Mouse (Mus musculus) left cerebral cortex, postnatal 25 days (tissue): ENCODE measurements around the gene Bbx. TPM values are rescaled to one million over a fixed set of nuclear protein-coding genes. Genes with fewer than 3 reads are reported as not detected.

Experiments
- DNase-seq, 2 experiments: peaks; one replicate each; pipeline ENCODE4 v3.0.0; 2022; ENCODE audit warnings: low spot score in 2 of 2, mixed read lengths in 1 of 2
- intact Hi-C: fragments of 180-260 bp; cut with DNase I; formaldehyde crosslinking; loops from one replicate; pipeline ENCODE4 v1.15.1; 2025
- total RNA-seq, 2 experiments: library from RNA; stranded (reverse); gene quantifications; 2 replicates each; pipeline ENCODE4 v1.2.3; 2021

The Bbx gene
- total RNA-seq, 2 experiments from 2014 or later, result 17.1 to 20.0 TPM

DNA sequence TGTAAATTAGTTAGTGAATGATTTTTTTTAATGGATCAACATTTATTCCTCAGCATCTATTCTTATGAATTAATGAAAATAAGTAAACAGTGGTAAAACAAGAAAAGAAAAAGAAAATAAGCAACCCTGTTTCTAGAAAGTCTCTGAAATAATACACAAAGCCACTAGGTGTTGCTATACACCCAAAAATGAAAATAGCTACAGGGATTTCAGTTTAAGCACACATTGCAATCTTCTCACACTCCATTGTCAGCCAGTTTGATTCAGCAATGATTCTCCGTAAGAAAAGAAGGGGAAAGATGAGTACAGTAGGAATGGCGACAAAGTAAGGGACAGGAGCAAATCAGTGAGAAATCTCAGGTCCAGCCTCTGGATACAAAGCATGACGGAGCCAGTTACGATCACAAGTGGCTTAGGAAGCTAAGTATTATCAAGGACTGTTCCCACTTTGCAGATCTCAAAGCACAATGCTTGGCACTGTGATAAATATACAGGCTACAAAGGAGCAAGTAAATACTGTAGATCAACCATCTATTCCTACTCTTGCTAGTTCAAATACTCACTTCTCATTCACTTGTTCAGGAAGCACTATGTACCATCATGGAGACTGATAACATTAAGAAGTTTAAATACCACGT, 177.5 kb downstream of the Bbx start:
- intact Hi-C loops, result loop anchor here (2.0 to 10.0 kb wide), 4 partner anchors 38 to 482 kb away; no protein-coding TSS in a partner anchor
- peak; percentile 6 to 37 for DNase-seq

DNA sequence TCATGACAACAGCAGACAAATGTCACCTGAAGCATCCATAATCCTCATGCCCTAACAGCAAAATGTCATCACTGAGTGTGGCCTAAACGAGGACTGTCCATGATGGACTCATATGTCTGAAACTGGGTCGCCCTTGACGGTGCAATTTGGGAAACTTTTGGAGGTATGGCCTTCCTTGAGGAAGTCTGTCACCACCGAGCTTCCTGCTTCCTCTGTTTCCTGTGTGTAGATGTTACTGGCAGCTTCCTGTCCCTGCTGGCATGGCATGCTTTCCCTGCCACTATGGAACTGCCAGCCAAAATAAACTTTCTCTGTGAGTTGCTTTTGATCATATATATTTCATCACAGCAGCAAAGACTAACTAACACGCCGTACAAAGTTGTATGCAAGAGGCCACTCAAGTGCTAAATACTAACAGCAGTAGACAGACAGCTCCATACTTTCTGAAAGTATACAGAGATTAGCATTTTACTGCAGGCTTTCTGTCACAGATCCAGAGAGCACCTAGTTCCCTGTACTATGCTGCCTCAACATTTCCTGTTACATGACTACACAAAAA, 180.7 kb downstream of the Bbx start:
- DNase-seq, result no peak
- intact Hi-C loops, result loop anchor here (10.0 kb wide), 1 partner anchor 273 kb away; no protein-coding TSS in a partner anchor

DNA sequence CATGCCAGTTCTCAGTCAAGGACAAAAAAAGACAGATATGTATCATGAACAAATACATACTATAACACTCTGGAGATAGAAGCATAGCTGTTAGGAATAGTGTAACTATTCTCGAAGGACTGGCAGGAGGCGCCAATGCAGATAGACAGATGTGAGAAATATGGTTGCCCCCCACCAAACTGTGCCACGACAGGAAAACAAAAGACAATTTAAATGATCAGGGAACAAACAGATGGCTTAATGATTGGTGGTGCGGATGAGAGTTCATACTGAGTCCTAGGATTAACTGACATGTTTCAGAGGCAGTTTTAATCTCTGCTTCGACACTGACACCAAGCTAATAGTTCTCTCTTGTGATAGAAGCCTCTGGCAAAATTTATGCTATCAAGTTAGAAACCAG, 181.7 kb downstream of the Bbx start:
- DNase-seq, result no peak
- intact Hi-C loops, result loop anchor here (10.0 kb wide), 1 partner anchor 274 kb away; no protein-coding TSS in a partner anchor

DNA sequence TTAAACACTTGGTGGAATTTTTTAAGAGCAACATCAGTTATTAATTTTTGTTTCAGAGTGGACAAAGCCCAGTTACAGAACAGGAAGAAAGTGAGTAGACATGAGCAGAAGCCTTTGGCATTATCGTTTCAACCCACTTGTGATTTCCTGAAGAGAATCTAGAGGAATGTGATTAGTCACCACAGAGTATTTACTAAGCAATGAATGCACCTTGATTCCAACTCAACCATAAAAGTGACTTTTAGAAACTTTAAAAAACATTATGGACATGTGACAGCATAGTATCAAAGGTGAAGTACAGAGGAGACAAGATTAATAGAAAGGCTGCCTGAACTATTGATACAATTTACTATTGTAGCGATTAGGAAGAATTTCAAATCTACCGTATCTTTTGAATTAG, 183.2 kb downstream of the Bbx start:
- DNase-seq, result no peak
- intact Hi-C loops, result no loop called here

DNA sequence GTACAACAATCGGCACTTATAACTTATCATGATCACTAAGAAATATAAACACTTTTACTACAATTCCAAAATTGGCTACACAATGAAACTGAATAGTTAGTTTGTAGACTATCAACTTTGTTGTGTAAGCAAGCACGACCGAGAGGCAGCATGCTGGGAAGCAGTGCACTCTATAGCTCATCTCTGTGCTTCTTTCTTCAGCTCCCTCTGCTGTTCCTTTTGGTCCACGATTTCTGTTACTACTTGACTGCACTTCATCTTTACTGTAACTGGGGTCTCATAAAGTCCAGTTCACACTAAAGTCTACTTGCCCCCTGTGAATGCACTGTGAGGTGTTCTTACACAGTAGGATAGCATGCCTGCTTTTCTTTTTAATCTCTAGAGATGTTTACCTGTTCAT, 189.7 kb downstream of the Bbx start:
- peak in 1 of 2 experiments; percentile 30 for DNase-seq
- intact Hi-C loops, result no loop called here

DNA sequence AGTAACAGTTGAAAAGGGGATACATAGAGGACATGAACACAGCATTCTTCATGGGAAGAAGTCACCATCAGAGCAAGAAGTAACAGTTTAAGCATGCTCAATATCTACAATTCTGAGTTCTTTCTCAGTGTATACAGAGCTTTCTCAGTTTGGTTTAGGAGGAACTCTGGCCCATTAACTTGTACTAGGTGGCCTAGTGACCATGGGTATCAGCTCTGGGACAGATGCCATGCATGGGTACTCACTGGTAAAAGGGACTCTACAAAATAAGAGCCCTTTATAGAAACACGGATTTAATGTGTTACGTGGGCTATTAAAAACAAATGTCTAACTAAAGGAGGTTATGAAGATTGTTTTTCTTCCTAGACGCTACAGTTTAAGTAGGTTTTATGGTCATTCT, 190.6 kb downstream of the Bbx start:
- intact Hi-C loops, result no loop called here
- DNase-seq, result no peak

DNA sequence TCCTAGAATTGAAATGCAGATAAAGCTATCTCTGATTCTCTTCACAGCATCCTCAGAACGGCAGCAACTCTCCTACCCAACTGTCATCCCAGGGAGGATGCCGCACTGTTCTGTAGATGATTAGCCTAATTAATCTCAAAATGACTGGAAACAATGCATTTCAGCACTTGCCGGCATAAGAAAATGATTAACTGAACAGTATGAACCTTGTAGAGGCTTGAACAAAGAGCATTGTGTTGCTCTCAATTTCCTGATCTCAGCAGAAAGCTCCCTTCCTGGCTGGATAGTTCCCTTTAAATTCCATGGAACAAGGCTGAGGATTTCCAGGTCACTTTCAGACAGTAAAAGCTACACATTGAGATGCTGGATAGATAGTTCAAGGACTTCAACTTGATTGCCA, 197.0 kb downstream of the Bbx start:
- no peak for DNase-seq
- intact Hi-C loops, result no loop called here

DNA sequence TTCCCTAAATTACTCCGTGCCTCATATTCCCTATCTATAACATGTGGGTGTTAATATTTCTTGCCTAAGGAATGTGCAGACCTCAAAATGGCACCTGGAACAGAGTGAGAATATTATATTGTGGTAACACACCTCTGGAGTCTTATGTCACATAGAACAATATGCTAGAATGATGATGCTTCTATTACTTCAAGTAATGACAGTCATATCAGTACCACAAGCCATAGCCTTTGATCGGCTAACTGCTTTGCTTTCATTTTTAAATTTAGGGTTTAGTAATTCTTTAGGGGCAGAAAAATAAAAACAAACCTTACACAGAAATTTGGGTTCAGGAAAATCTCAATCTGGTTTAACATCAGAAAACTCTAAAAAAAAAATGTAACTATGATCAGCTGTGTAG, 201.6 kb downstream of the Bbx start:
- intact Hi-C loops, result no loop called here

DNA sequence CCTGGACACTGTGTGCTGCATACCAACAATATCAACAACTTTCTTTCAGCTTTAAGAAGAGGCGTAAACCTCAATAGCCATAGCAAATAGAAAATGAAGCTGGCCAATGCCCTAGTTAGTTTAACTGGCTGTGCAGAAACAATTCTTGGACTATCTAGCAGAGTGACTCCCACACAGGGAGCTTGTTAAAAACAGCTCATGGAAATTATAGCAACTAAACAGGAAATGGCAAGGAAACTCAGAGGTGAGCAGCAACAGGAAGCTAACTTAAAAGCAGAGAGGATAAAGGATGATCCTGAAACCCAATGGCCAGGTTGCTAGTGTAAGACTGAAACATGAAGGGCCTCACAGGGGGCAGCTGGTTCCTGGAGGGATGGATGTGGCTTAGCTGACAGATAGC, 203.4 kb downstream of the Bbx start:
- DNase-seq, result no peak
- intact Hi-C loops, result no loop called here

More for the DNA sequence above, 201.6 kb downstream of the Bbx start:
- no peak for DNase-seq

DNA sequence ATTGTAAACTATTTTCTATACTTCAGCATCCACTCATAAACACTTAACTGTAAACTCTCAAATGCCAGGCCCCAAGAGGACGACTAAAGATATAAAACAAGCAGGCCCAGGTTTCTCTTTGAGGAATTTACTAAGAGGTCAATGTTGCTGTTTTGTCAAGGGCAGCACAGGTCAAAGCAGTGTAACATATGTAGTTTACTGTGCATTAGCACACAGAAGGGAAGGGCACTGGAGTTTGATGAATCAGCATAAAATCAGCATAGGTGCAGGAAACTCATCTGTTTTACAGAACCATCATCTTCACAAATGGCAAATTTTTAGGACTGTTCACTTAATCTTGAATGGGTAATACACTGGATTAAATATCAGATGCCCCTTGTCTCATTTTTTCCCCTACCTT, 205.9 kb downstream of the Bbx start:
- intact Hi-C loops, result no loop called here
- DNase-seq, result no peak

DNA sequence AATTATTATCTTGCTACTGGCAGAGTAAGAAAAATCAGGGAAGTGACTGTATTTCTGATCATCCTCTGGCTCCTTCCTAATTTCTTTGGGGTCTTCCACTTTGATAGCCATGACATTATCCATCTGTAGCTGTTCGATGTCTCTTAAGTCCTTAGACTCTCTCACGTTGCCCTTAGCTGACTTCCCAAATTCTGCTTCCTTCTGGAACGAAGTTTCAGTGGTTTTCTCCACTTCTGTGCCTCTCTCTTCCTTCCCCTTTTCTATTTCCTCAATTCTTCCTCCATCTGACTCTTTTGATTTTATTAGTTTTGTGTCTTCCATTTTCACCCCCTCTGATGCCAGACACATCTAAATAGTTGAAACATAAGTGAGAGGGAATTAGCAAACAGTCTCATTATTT, 207.2 kb downstream of the Bbx start:
- no peak for DNase-seq
- intact Hi-C loops, result no loop called here

DNA sequence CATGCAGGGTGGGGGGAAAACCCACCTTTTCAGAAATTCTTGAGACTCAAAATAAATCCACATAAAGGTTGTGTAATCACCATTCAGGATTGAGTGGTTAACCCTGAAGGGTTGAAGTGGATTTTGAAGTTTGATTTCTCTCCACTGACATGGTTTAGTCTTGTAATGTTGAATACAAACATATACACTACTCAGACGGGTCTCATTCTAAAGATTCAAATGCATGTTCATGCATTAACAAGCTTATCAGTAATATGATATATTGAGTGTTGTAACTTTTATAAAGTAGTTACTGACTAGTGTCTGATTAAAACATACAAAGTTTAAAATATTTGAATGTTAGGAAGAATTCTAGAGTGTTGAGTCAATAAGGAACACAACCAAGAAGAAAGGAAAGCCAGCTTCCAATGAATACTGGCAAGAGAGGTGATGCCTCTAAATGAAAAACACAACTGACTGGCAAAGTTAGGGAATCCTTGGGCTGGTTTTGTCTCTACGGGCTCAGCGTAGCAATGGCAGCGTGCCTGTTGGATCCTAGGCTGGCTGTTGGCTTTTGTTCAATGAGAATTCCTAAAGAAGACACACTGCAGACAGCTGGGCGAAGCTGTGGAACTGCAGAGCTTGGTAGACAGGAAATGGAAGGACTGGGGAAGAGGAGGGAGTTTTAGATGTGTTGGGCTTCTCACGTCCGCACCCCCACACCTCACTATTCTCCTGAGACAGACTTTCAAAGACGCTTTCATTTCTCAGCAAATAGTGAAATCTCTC, 211.3 kb downstream of the Bbx start:
- intact Hi-C loops, result no loop called here
- peak; percentile 11 to 69 for DNase-seq

DNA sequence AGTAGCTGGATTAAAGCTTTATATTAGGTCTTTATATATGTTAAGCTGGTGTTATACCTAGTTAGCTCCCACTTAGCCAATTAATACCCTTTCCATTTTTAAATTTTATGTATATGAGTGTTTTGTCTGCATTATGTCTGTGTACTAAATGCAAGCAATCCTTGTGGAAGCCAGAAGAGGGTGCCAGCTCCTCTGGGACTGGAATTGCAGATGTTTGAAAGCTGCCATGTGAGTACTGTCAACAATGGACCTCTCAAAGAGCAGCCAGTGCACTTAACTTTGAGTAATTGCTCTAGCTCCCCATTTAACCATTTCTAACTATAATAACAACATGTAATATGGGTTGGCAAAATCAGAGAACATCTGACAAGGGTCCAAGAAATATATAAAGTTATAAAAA, 215.1 kb downstream of the Bbx start:
- intact Hi-C loops, result no loop called here
- DNase-seq, result no peak

DNA sequence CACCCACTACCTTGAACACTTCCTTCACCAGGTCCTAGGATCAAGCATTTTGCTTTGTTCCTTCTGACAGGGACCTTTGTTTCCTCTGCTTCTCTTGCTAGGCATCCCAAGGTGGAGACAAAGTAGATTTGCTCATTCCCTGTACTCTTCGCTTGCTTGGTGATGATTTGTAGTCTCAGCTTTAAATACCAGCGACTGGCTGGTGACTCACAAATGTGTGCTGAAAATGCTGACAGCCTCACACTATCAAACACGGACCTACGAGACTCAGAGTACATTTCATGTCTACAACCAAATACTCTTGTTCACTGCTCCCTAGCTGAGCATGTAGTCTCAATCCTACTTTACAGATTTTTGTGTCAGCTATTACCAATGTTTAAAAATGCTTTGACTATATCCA, 220.5 kb downstream of the Bbx start:
- intact Hi-C loops, result no loop called here
- peak; percentile 14 to 69 for DNase-seq

DNA sequence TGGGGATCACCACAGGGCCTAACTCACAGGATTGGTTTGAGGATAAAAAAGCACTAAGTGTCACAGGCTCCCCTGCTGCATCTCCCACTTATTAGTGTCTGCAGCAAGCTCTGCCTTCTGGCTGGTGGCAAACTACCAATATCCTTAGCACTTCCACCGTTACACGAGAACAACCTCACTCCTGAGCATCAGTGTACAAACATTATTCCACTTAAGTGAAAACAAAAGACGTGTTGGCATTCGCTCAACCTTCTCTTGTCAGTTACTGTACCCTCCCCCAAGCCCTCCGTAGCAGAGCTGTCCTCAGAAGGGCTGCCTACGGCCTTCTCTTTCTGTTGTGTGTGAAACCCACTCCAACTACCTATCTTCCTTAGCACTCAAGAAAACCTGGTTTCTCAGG, 221.0 kb downstream of the Bbx start:
- DNase-seq, result no peak
- intact Hi-C loops, result no loop called here

DNA sequence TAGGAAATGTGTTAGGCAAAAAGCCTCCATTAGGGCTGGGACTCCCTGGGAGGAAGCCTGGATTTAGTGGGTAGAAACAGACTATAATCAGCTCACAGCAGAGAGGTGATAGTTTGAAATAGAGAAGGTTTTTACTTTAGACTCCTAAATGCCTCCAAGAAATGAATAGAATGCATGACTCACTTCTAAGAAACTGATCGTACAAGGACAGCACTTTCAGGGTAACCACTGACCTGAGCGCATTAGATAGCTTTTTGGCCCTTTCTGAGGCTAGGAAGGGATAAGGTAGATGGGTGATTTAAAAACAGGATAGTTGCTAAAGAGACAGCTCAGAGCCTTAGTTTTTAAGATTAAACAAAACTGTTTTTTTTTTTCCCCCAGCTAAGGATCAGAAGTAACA, 221.4 kb downstream of the Bbx start:
- DNase-seq, result peak in 1 of 2 experiments; percentile 18
- intact Hi-C loops, result no loop called here

DNA sequence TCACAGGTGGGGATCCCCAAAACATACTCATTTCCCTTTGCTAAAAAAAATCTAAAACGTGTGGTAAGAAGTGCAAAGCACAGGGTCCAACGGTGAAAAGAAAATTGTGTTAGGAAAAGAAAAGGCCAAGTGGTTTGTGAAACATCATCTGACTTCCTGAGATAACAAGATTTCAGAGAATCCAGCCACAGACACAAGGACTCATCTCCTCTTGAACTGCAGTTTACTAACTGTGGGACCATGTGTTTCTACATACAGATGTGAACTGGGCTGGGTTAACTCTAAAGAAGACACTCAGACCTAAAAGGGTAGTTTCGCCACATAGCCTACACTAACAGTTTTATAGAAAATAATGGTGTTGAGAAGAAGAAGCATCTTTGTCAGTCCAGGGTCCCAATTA, 227.2 kb downstream of the Bbx start:
- no peak for DNase-seq
- intact Hi-C loops, result no loop called here

DNA sequence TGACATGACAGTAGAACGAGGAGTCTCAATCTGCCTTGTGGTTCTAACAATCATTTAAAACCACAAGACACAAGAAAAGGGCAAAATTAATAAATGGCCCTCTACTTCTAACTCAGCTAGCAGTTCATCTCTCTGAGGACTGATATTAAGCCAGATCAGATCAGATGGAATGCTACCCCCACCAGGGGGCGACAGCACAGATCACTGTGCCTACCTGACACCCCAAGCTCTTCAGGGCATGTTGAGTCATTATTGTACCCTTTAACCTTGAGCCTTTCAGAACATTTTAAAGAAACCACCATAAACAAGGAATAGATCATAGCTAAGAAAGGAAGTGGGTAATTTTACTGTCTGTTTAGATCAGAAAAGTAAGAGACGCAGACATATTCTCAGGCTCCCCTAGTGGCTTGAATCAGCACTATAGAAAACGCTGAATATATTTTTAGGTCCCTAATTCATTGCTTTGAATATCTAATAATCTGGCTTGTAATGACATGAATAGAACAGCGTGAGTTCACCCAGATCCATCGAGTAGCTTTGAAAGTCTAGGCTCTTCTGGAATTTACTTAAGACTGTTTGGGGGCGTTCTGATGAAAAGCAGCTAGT, 230.5 kb downstream of the Bbx start:
- intact Hi-C loops, result no loop called here
- no peak for DNase-seq

DNA sequence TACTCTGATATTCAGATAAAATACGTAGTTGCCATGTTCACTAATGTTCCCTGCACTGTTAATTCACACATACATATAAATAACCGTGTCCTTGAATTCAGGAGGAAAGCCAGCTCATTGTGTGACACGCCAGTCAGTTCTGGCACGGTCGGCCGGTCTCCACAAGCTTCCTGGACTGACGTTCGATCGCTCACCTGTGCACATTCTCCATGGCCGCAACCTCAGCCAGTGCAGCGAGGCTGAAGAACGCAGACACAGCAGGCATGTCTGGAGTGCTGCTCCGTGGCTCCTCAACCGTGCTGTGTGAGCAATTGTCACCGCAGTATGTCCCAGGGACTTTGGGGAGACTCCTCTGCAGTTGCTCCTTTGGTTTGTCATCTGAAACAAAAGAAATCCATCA, 232.0 kb downstream of the Bbx start:
- no peak for DNase-seq
- intact Hi-C loops, result no loop called here

DNA sequence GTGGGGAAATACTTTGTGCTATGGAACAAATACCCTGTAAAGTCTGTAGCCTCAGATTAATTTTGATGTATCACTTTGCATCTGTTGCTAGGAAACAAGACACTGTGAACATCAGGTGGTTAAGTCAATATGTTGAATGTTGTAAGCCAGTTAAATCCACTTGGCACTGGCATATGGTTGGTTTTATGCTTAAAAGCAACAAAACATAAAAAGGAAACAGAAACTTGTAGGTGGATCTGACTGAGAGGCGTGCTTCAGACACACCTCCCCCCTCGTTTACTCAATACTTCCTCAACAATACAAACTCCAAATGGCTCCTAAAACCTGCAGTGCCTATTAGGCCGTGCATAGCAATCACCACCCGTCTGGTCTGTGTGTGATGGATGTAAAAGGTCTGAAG, 236.1 kb downstream of the Bbx start:
- DNase-seq, result peak in 1 of 2 experiments; percentile 38

DNA sequence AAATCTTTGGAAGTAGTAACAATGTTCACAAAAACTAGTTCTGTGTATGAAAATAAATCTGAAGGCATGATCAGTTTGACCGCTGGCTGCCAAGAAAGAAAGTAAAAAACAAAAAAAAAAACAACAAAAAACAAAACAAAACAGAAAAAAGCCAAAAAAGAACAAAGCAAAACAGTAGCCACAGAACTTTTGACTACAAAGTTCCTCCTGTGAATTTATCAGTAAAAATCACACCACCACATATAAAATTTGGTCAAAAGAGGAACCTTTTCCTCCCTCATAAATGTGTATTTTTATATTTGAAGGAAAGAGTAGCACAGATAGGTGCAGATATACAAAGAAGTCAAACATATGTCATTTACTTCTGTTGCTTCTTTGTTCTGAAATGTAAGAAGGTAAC, 239.6 kb downstream of the Bbx start:
- intact Hi-C loops, result no loop called here
- no peak for DNase-seq

More for the DNA sequence above, 236.1 kb downstream of the Bbx start:
- intact Hi-C loops, result no loop called here
